Mouse (Mus musculus): ENCODE measurements around the gene Sh2b3.
A peak's percentile ranks its signal among the peaks of the same experiment; 100 is the strongest.

Sh2b3 gene

GRCm38 (mm10) chr5:121822786-121823505 is 14.5 kb downstream of the Sh2b3 start:
- no peak for DNase-seq (ENCODE audit: low read depth)

GRCm38 (mm10) chr5:121821552-121821951 is 15.9 kb downstream of the Sh2b3 start:
- DNase-seq (ENCODE audit: low read depth) = no peak

DNA sequence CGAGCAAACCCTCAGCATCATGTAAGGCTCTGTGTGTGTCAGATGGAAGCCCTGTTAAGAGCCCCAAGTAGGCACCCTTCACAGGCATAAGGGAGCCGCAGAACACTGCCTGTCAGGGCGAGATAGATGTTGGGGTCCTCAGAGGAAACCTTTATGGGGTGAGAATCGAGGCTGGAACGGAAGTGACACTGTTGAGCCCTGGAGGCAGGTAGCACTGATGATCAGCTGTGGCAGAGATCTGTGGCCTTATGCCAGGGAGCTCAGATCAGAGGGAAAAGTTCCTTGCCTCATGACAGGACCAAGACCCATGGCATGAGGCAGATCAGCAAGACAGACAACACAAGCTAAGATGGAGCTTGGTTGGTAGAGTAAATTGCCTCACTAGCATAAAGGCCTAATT is 16.3 kb downstream of the Sh2b3 start:
- DNase-seq (ENCODE audit: low read depth) = no peak

GRCm38 (mm10) chr5:121820657-121821056 is 16.8 kb downstream of the Sh2b3 start:
- no peak for DNase-seq (ENCODE audit: low read depth)

DNA sequence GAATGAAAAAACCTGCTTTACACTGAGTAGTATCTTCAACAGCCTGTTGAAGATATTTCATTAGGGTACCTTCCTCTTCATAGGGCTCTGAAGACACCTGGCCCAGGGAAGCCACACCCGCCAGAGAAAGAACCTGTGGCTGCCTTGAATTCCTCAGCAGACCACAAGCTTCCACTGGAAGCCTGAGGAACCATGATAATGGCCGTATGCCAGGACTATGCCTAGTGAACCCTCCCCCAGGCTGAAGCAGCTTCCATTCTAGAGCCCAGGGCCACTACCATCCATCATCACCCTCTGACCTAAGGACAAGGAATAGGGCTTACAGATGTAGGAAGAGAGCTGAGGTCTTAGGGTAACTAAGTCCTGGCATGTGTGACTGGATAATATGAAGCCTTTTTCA is 17.3 kb downstream of the Sh2b3 start:
- peak; percentile 77 for DNase-seq (ENCODE audit: low read depth)

GRCm38 (mm10) chr5:121819559-121819958 is 17.9 kb downstream of the Sh2b3 start:
- peak; percentile 83 for DNase-seq (ENCODE audit: low read depth)

DNA sequence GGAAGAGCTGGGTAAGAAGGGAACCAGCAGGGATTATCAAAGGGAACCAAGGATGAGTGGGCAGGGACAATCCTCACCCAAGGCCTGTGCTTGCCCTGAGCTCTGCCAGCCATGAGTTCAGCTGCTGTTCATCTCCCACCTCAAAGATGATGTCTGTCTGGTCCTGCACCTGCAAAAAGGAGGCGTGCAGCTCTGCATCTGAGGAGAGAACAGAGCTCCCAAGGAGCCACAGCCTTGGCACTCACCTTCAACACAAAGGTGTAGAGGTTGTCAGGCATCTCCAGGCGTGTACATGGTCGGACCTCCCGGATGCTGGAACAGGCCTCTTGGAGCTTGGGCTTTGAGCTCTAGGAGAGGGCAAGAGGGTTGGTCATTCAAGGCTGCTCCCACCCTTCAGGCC is 18.6 kb downstream of the Sh2b3 start:
- no peak for DNase-seq (ENCODE audit: low read depth)

DNA sequence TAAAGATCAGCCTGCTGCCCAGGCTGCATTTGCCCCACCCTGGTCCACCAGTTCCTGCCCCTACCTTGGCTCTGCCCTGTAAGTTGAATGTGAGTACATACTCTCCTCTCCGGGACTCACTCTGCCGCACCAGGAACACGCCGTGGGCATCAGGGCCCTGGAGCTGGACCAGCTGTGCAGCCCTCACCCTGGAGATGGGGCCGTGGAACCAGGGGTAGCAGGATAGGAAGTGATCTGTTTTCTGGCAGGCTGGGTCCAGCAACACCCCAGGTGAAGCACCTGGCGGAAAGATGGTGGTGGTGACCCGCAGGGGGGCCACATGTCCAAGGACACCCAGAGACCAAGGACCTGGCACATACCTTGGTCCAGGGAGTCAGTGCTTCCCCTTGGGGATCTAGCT is 19.0 kb downstream of the Sh2b3 start:
- no peak for DNase-seq (ENCODE audit: low read depth)

GRCm38 (mm10) chr5:121817551-121817950 is 19.9 kb downstream of the Sh2b3 start:
- no peak for DNase-seq (ENCODE audit: low read depth)

- no peak for DNase-seq (ENCODE audit: low read depth)
These were observed 20.8 kb downstream of the Sh2b3 start for GRCm38 (mm10) chr5:121816611-121817010.

GRCm38 (mm10) chr5:121815867-121816380 is 21.5 kb downstream of the Sh2b3 start:
- DNase-seq (ENCODE audit: low read depth) = no peak

GRCm38 (mm10) chr5:121815067-121815466 is 22.4 kb downstream of the Sh2b3 start:
- DNase-seq (ENCODE audit: low read depth) = peak; percentile 86

GRCm38 (mm10) chr5:121813744-121814143 is 23.7 kb downstream of the Sh2b3 start:
- no peak for DNase-seq (ENCODE audit: low read depth)

- no peak for DNase-seq (ENCODE audit: low read depth)
These were observed 24.8 kb downstream of the Sh2b3 start for GRCm38 (mm10) chr5:121812526-121813243.

DNA sequence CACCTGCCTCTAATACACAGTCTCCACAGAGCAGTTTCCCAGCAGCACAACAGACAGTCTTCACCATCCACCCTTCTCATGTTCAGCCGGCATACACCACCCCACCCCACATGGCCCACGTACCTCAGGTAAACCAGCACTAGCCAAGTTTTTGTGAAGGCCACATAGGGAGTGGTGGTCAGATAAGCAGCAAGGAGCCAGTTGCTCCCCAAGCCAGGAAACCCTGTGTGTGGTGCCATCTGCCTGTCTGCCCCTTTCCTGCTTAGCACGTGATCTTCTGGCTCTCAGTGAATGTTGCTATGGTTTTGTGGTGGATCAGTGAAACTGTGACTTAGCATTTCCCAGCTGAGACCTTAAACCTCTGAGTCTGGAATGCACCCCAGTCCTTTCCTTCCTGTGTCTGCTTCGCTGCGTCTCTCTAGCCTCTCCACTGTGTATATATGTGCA is 25.9 kb downstream of the Sh2b3 start:
- DNase-seq (ENCODE audit: low read depth) = peak; percentile 95

DNA sequence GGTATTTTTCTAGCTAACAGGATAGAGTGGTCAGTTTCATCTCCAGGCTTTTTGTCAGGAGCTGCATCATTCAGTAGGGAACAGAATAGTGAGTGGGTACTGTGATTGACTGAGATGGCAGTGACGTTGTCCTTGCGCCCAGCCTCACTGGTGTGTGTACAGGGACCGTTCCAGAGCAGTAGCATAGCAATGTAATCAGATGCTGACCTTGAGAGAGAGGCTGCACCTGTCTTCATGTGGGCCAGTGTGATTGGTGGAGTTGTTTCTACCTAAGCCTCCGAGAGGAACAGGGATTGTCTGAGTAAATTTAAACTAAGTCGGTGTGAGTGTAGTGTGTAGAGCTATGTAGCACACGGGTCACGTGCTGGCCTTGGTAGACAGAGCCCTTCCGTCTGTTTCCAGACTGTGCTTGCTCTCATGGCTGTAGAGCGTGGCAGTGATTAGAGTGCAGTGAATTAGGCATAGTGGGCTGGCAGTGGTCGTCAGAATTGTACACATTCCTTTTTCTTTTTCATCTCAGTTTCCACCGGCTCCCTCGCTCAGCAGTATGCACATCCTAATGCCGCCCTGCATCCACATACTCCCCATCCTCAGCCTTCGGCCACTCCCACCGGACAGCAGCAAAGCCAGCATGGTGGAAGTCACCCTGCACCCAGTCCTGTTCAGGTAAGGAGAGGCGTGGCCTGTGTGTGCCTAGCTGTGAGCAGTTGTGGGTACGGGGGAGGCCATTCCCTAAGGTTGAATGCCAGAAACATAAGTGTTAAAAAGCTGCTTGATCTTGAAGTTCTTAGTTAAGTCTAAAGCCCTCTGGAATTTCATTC is 26.9 kb downstream of the Sh2b3 start:
- no peak for DNase-seq (ENCODE audit: low read depth)

- DNase-seq (ENCODE audit: low read depth) = peak; percentile 58
These were observed 27.7 kb downstream of the Sh2b3 start for GRCm38 (mm10) chr5:121809667-121810224.

DNA sequence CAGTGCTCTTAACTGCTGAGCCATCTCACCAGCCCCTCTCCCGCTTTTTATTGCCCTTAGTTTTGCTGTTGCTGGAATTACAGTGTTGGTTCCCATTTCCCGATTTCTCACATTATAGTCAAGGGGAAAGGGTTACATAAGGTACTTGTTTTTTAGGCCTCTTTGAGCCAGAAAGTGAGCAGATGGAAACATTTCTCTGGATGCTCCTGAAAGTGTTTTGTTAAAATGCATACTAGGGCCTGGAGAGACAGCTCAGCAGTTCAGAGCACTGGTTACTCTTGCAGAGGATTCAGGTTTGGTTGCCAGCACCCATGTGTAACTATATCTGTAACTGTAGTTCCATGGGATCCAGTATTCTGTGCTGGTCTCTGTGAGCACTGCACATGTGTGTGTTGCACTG is 29.2 kb downstream of the Sh2b3 start:
- no peak for DNase-seq (ENCODE audit: low read depth)

GRCm38 (mm10) chr5:121807186-121807585 is 30.3 kb downstream of the Sh2b3 start:
- peak; percentile 64 for DNase-seq (ENCODE audit: low read depth)

DNA sequence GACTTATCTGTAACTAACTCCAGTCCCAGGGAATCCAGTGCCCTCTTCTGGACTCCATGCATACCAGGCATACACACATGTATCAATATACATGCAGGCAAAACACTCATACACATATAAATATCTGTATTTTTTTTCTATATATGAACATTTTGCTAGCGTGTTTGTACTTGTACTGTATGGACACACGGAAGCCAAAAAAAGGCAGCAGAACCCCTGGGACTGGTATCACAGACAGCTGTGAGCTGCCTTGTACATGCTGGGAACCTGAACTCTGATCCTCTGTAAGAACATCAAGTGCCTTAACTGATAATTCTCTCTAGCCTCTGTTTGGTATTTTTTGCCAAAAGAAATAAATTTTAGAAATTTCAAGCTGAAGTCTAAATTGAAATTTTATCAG is 39.0 kb downstream of the Sh2b3 start:
- no peak for DNase-seq (ENCODE audit: low read depth)

- peak; percentile 54 for DNase-seq (ENCODE audit: low read depth)
These were observed 41.6 kb downstream of the Sh2b3 start for GRCm38 (mm10) chr5:121795800-121796199.

- no peak for DNase-seq (ENCODE audit: low read depth)
These were observed 46.4 kb downstream of the Sh2b3 start for GRCm38 (mm10) chr5:121791026-121791425.
